Mouse (Mus musculus): ENCODE results near the gene Fam234b.

- TF ChIP-seq CTCF (conservative IDR thresholded peaks at IDR 0.05; ENCODE audit: low read length) = no peak
- no peak for TF ChIP-seq POU5F1 (IDR thresholded peaks at IDR 0.05; ENCODE audit: borderline replicate concordance, low read length)
- TF ChIP-seq NANOG (IDR thresholded peaks at IDR 0.05; ENCODE audit: borderline replicate concordance, low read length) = no peak
Observed at GRCm38 (mm10) chr6:135188629-135189028, 9.1 kb upstream of the Fam234b start.

All from E14TG2a.4 (cell line).